Mouse (Mus musculus) ES-E14 (cell line): Measurements from ENCODE around the gene Akap5.
A peak's percentile ranks its signal among the peaks of the same experiment; 100 is the strongest.

Experiments
- CHD2 ChIP-seq: IDR thresholded peaks from 2 replicates; pipeline ENCODE4 v1.6.1; 2014; ENCODE audit warnings: mild to moderate bottlenecking, low read depth, low read length, inconsistent platforms
- HCFC1 ChIP-seq: IDR thresholded peaks from 2 replicates; pipeline ENCODE4 v1.6.1; 2012; ENCODE audit warnings: low read length, inconsistent platforms, borderline replicate concordance; ENCODE audit not compliant: insufficient read depth
- ZC3H11A ChIP-seq: IDR thresholded peaks from 2 replicates; pipeline ENCODE4 v1.6.1; 2012; ENCODE audit warnings: low read depth, mild to moderate bottlenecking, inconsistent platforms, low read length, borderline replicate concordance
- ZNF384 ChIP-seq: IDR thresholded peaks from 2 replicates; pipeline ENCODE4 v1.6.1; 2012; ENCODE audit warnings: low read depth, low read length, inconsistent platforms

GRCm38 (mm10) chr12:76372881-76373818 lies 48.5 kb downstream of the Akap5 start:
- TF ChIP-seq CHD2: no peak
- no peak for TF ChIP-seq ZC3H11A
- TF ChIP-seq ZNF384: peak; percentile 93
- TF ChIP-seq HCFC1: no peak
